Mouse (Mus musculus): ENCODE data around the gene Mfsd5.

GRCm38 (mm10) chr15:102255547-102256255, 23.6 kb upstream of the Mfsd5 start:
- TF ChIP-seq CTCF (IDR thresholded peaks at IDR 0.05 in 2 of 3, conservative IDR thresholded peaks at IDR 0.05 in 1 of 3; ENCODE audit: control insufficient read depth in 1 of 3, insufficient read depth in 1 of 3, low read depth in 2 of 3, low read length in 3 of 3, poor library complexity in 1 of 3, severe bottlenecking in 1 of 3) (no peak), MAFK (IDR thresholded peaks at IDR 0.05; ENCODE audit: borderline replicate concordance, low read depth, low read length) (no peak), RAD21 (IDR thresholded peaks at IDR 0.05; ENCODE audit: low read depth, low read length) (no peak), EP300 (IDR thresholded peaks at IDR 0.05; ENCODE audit: low read depth in 1 of 2, low read length in 2 of 2) (no peak), E2F4 (IDR thresholded peaks at IDR 0.05; ENCODE audit: borderline replicate concordance, low read depth, low read length) (no peak), POLR2A (IDR thresholded peaks at IDR 0.05; ENCODE audit: control insufficient read depth in 1 of 2, insufficient read depth in 1 of 2, low read depth in 1 of 2, low read length in 2 of 2, poor library complexity in 1 of 2) (no peak)

Data from MEL (cell line).